Mouse (Mus musculus): ENCODE data around the gene Fam3b.

DNA sequence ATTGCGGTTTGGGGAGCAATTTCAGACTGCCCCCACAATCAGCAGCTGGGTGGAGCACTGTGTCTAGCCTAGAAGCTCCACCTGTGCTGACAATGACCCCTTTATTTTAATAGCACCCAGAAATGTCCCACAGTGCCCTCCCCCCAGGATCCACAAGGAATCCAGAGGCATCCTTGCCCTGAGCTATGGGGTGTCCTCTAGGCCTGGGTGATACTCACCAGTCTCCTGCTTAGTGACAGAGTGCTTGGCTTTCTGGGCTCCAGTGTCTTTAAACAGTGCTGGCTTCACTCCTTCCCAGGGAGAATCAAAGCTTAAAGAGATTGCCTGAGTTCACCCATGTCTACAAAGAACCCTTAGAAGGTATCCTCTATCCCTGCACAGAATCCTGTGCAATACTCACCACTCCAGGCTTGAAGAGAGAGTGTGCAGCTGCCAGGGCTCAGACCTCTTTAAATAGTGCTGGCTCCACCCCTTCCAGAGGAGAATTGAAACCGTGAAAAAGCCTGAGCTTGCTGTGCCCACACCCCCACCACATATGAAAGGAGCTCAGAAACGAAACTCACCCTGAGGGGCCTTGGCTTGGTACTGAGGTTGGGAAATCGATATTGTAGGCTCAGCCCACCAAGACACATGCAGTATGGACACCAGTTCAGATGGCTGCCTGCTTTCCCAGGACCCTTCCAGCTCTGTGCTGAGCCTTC is 52.0 kb downstream of the Fam3b start, which contains the start of gene Mx1:
- no peak for TF ChIP-seq POLR2A (IDR thresholded peaks at IDR 0.05; ENCODE audit: extremely low read depth, insufficient read depth, low read length)
- TF ChIP-seq CTCF (IDR thresholded peaks at IDR 0.05; ENCODE audit: extremely low read depth, insufficient read depth, low read length) = no peak

Data from cortical plate, adult 2 months (tissue).